In genomic region chr4:130543121-130543520, GRCm38 (mm10) we compare ENCODE assay signal across 26 mouse cellular contexts. TPM values are rescaled to one million over a fixed set of nuclear protein-coding genes. Genes with fewer than 3 reads are reported as not detected.
DNase-seq lines count a peak whose midpoint lies in the region; ATAC-seq lines count a peak whose summit lies in the region.
"Had no signal": no experiment of that assay in that cellular context is flagged by ENCODE, and none has a peak within 500 bp of the region (broad histone marks: within the 10 kb centered on the region; RNA-seq: fewer than 3 reads in every experiment).

No protein-coding gene starts in this region.

- no peaks in the 10 kb centered on the region for H3K9me3 ChIP-seq in forebrain, embryonic 12.5 days
- H3K9me3 ChIP-seq in forebrain, embryonic 13.5 days (replicated peaks), result no peaks in the 10 kb centered on the region
- H3K9me3 ChIP-seq in midbrain, embryonic 13.5 days, result no peaks in the 10 kb centered on the region
- no peaks in the 10 kb centered on the region for H3K9me3 ChIP-seq in midbrain, embryonic 11.5 days (ENCODE audit: control insufficient read depth, low read length)
- H3K9me3 ChIP-seq in hindbrain, embryonic 13.5 days, result no peaks in the 10 kb centered on the region
- H3K9me3 ChIP-seq: embryonic facial prominence, embryonic 10.5 days; heart, embryonic 13.5 days; kidney, embryonic 15.5 days; liver, embryonic 13.5 days had no signal

- peaks cover 60% of the 10 kb centered on the region for H3K4me1 ChIP-seq in forebrain, embryonic 12.5 days
- peaks cover 57% of the 10 kb centered on the region for H3K4me1 ChIP-seq in forebrain, embryonic 13.5 days
- H3K4me1 ChIP-seq in midbrain, embryonic 13.5 days (replicated peaks), result peaks cover 65% of the 10 kb centered on the region
- peaks cover 42% of the 10 kb centered on the region for H3K4me1 ChIP-seq in midbrain, embryonic 11.5 days (ENCODE audit: control insufficient read depth, insufficient read depth, low read length)
- H3K4me1 ChIP-seq in hindbrain, embryonic 13.5 days (replicated peaks), result peaks cover 71% of the 10 kb centered on the region
- H3K4me1 ChIP-seq: liver, embryonic 13.5 days had no signal

- DNase-seq in midbrain, embryonic 11.5 days (ENCODE audit: low spot score, missing footprints), result no peak
- DNase-seq in retina, embryonic 14.5 days (ENCODE audit: low spot score), result no peak
- DNase-seq in layer of hippocampus, postnatal 25 days (ENCODE audit: extremely low spot score in 1 of 2, low spot score in 1 of 2), result no peak
- DNase-seq: adrenal gland, adult 8-10 months; gastrocnemius, postnatal 36 days; heart, adult 2 months; heart, postnatal 14 days; kidney, postnatal 4 days; layer of hippocampus, adult 9-11 months; liver, embryonic 13.5 days; lung, adult 2 months; lung, postnatal 14 days; retina, postnatal 1 day; right cerebral cortex, postnatal 25 days; spleen, adult 18-20 months; thymus, postnatal 14 days had no signal

- no peak overlapping the region for H3K9ac ChIP-seq in forebrain, embryonic 12.5 days
- H3K9ac ChIP-seq in forebrain, embryonic 13.5 days, result no peak overlapping the region
- H3K9ac ChIP-seq in midbrain, embryonic 13.5 days (replicated peaks), result no peak overlapping the region
- no peak overlapping the region for H3K9ac ChIP-seq in midbrain, embryonic 11.5 days (ENCODE audit: low read length)
- H3K9ac ChIP-seq in hindbrain, embryonic 13.5 days, result no peak overlapping the region
- H3K9ac ChIP-seq: heart, embryonic 13.5 days; kidney, embryonic 15.5 days; liver, embryonic 13.5 days had no signal

- peaks cover 12% of the 10 kb centered on the region; the same call in 1 of the 2 replicates for H3K36me3 ChIP-seq in forebrain, embryonic 12.5 days (replicated peaks)
- H3K36me3 ChIP-seq in forebrain, embryonic 13.5 days (ENCODE audit: poor library complexity, severe bottlenecking), result peaks cover 8% of the 10 kb centered on the region; the same call in 1 of the 2 replicates
- H3K36me3 ChIP-seq in midbrain, embryonic 13.5 days, result peaks cover 8% of the 10 kb centered on the region
- H3K36me3 ChIP-seq in midbrain, embryonic 11.5 days (ENCODE audit: control insufficient read depth, insufficient read depth, low read length), result no peaks in the 10 kb centered on the region
- H3K36me3 ChIP-seq in hindbrain, embryonic 13.5 days, result peaks cover 5% of the 10 kb centered on the region; the same call in 1 of the 2 replicates
- H3K36me3 ChIP-seq: heart, embryonic 13.5 days; kidney, embryonic 15.5 days; liver, embryonic 13.5 days had no signal

- H3K27me3 ChIP-seq in forebrain, embryonic 12.5 days, result no peaks in the 10 kb centered on the region
- H3K27me3 ChIP-seq in forebrain, embryonic 13.5 days, result no peaks in the 10 kb centered on the region
- no peaks in the 10 kb centered on the region for H3K27me3 ChIP-seq in midbrain, embryonic 13.5 days
- no peaks in the 10 kb centered on the region for H3K27me3 ChIP-seq in midbrain, embryonic 11.5 days (ENCODE audit: control insufficient read depth, insufficient read depth, low read length)
- no peaks in the 10 kb centered on the region for H3K27me3 ChIP-seq in hindbrain, embryonic 13.5 days
- H3K27me3 ChIP-seq: kidney, embryonic 15.5 days; liver, embryonic 13.5 days had no signal

- H3K27ac ChIP-seq in forebrain, embryonic 12.5 days, result 0 out of 2 replicates have a peak overlapping the region, but pooled peaks have one; percentile 90
- H3K27ac ChIP-seq in forebrain, embryonic 13.5 days, result no peak overlapping the region
- H3K27ac ChIP-seq in midbrain, embryonic 13.5 days, result peak overlapping the region; percentile 93
- H3K27ac ChIP-seq in midbrain, embryonic 11.5 days (ENCODE audit: low read depth, low read length), result no peak overlapping the region
- peak overlapping the region; percentile 88 for H3K27ac ChIP-seq in hindbrain, embryonic 13.5 days
- H3K27ac ChIP-seq: heart, adult 2 months; heart, embryonic 13.5 days; kidney, embryonic 15.5 days; left cerebral cortex, adult 2 months; liver, embryonic 13.5 days had no signal

- H3K4me3 ChIP-seq in forebrain, embryonic 12.5 days (replicated peaks), result no peak overlapping the region
- H3K4me3 ChIP-seq in forebrain, embryonic 13.5 days, result no peak overlapping the region
- no peak overlapping the region for H3K4me3 ChIP-seq in midbrain, embryonic 13.5 days (replicated peaks)
- H3K4me3 ChIP-seq in midbrain, embryonic 11.5 days (ENCODE audit: low read depth, low read length), result no peak overlapping the region
- H3K4me3 ChIP-seq in hindbrain, embryonic 13.5 days, result no peak overlapping the region
- H3K4me3 ChIP-seq: embryonic facial prominence, embryonic 10.5 days; heart, adult 2 months; heart, embryonic 13.5 days; kidney, embryonic 15.5 days; left cerebral cortex, adult 2 months; liver, embryonic 13.5 days had no signal

- 89% methylated on average over 4 of the region's 4 CpGs for WGBS in forebrain, embryonic 12.5 days
- WGBS in forebrain, embryonic 13.5 days, result 86% methylated on average over 4 of the region's 4 CpGs
- 69% methylated on average over 4 of the region's 4 CpGs for WGBS in midbrain, embryonic 13.5 days
- 78% methylated on average over 4 of the region's 4 CpGs for WGBS in midbrain, embryonic 11.5 days
- 66% methylated on average over 4 of the region's 4 CpGs for WGBS in hindbrain, embryonic 13.5 days

- no peak for ATAC-seq in forebrain, embryonic 12.5 days (ENCODE audit: low FRiP score)
- ATAC-seq in forebrain, embryonic 13.5 days, result no peak
- no peak for ATAC-seq in midbrain, embryonic 13.5 days
- ATAC-seq in midbrain, embryonic 11.5 days (ENCODE audit: low FRiP score), result no peak
- no peak for ATAC-seq in hindbrain, embryonic 13.5 days (ENCODE audit: low FRiP score)
- ATAC-seq: intestine, postnatal 0 days had no signal

- no peak overlapping the region for H3K4me2 ChIP-seq in forebrain, embryonic 12.5 days
- H3K4me2 ChIP-seq in forebrain, embryonic 13.5 days, result no peak overlapping the region
- no peak overlapping the region for H3K4me2 ChIP-seq in midbrain, embryonic 13.5 days (replicated peaks)
- H3K4me2 ChIP-seq in midbrain, embryonic 11.5 days, result no peak overlapping the region
- H3K4me2 ChIP-seq in hindbrain, embryonic 13.5 days, result no peak overlapping the region
- H3K4me2 ChIP-seq: heart, embryonic 13.5 days; kidney, embryonic 15.5 days; liver, embryonic 13.5 days had no signal

RNA-seq across cellular contexts. Expression of gene Nkain1, which starts 30.9 kb away (rescaled TPM):
- polyA plus RNA-seq in forebrain, embryonic 12.5 days (2016; fragmentation: Nextera tagmentation; extraction: Ambion mirVana), result 7.0 and 11.0 TPM in 2 replicates
- 4.9 and 5.4 TPM in 2 replicates for polyA plus RNA-seq in forebrain, embryonic 13.5 days (2015; fragmentation: Nextera tagmentation; extraction: Ambion mirVana)
- 8.5 and 14.3 TPM in 2 replicates for polyA plus RNA-seq in midbrain, embryonic 13.5 days (2015; fragmentation: Nextera tagmentation; extraction: Ambion mirVana)
- 18.7 and 21.4 TPM in 2 replicates for polyA plus RNA-seq in midbrain, embryonic 11.5 days (2014; fragmentation: Nextera tagmentation; extraction: Ambion mirVana)
- 9.5 and 10.2 TPM in 2 replicates for polyA plus RNA-seq in hindbrain, embryonic 13.5 days (2015; fragmentation: Nextera tagmentation; extraction: Ambion mirVana)
- total RNA-seq in layer of hippocampus, postnatal 25 days (2021), result 10 to 100 TPM; 37.1 to 47.1 TPM
- total RNA-seq: monocyte, adult 5-6 weeks had no signal
- polyA plus RNA-seq: liver, embryonic 13.5 days had no signal

Comparison
In these comparisons a context has a peak if more than half of its experiments do, and no peak if none do; other contexts are left out.
1. H3K27ac ChIP-seq: peak in forebrain, embryonic 12.5 days (single experiment), midbrain, embryonic 13.5 days (single experiment) and hindbrain, embryonic 13.5 days (single experiment); none in forebrain, embryonic 13.5 days (single experiment) and midbrain, embryonic 11.5 days (single experiment).